Mouse (Mus musculus): ENCODE measurements around the gene Masp1. TPM values are rescaled to one million over a fixed set of nuclear protein-coding genes. Genes with fewer than 3 reads are reported as not detected.

Gene Masp1
- 1.9 TPM for polyA plus RNA-seq (2014; fragmentation: Illumina TruSeq; extraction: RNeasy Lipid Tissue Mini Kit (QIAGEN cat#74804); ENCODE audit: low read depth, low replicate concordance)

GRCm38 (mm10) chr16:23520235-23520871, at the start of gene Masp1, which contains the start of gene Rtp4:
Gene Masp1, minus strand, starts transcription at chr16:23520815.
Gene Rtp4, plus strand, starts transcription at chr16:23520291.

GRCm38 (mm10) chr16:23428647-23429319, 91.8 kb downstream of the Masp1 start, which contains the start of gene Rtp1:
Gene Rtp1, plus strand, starts transcription at chr16:23429133.

Other genes with a start within 250 kb of the Masp1 start
- not detected for gene Rtp1, start 91.7 kb downstream of the Masp1 start, polyA plus RNA-seq (2014; fragmentation: Illumina TruSeq; extraction: RNeasy Lipid Tissue Mini Kit (QIAGEN cat#74804); ENCODE audit: low read depth, low replicate concordance)
- 56.1 TPM for gene Rtp4, start 524 bp downstream of the Masp1 start, polyA plus RNA-seq (2014; fragmentation: Illumina TruSeq; extraction: RNeasy Lipid Tissue Mini Kit (QIAGEN cat#74804); ENCODE audit: low read depth, low replicate concordance)